ENCODE assay signal across 10 mouse cellular contexts in genomic region chr11:51800634-51801325, GRCm38 (mm10). TPM values are rescaled to one million over a fixed set of nuclear protein-coding genes. Genes with fewer than 3 reads are reported as not detected.
A peak's percentile ranks its signal among the peaks of the same experiment; 100 is the strongest.
DNase-seq lines count a peak whose midpoint lies in the region; ATAC-seq and TF ChIP-seq lines count a peak whose summit lies in the region.
"Had no signal": no experiment of that assay in that cellular context is flagged by ENCODE, and none has a peak within 500 bp of the region (broad histone marks: within the 10 kb centered on the region; RNA-seq: fewer than 3 reads in every experiment).

No protein-coding gene starts in this region.

- H3K4me2 ChIP-seq in kidney, embryonic 16.5 days (replicated peaks; ENCODE audit: low read depth, low read length) = no peak overlapping the region
- H3K4me2 ChIP-seq: stomach, embryonic 15.5 days had no signal

- H3K27ac ChIP-seq in ES-E14 (ENCODE audit: insufficient read depth, low read depth, low read length, poor library complexity, severe bottlenecking) = no peak overlapping the region
- peak overlapping the region; percentile 82 for H3K27ac ChIP-seq in heart, embryonic 10.5 days
- no peak overlapping the region for H3K27ac ChIP-seq in kidney, embryonic 16.5 days (ENCODE audit: low read length)
- H3K27ac ChIP-seq: stomach, embryonic 15.5 days had no signal

- no peaks in the 10 kb centered on the region for H3K9me3 ChIP-seq in ES-E14 (ENCODE audit: control insufficient read depth, insufficient read depth, low read depth, low read length)
- no peaks in the 10 kb centered on the region for H3K9me3 ChIP-seq in heart, embryonic 10.5 days
- H3K9me3 ChIP-seq in kidney, embryonic 16.5 days (ENCODE audit: low read length) = no peaks in the 10 kb centered on the region
- H3K9me3 ChIP-seq: stomach, embryonic 15.5 days had no signal

- intact Hi-C loops in heart, postnatal 25 days (cut with DNase I) = no loop called here

- peak; percentile 96 for DNase-seq in heart, adult 11 months
- no peak for DNase-seq in heart, postnatal 25 days (ENCODE audit: low spot score)
- no peak for DNase-seq in ES-E14 (ENCODE audit: low read depth, low spot score)
- DNase-seq in heart, embryonic 10.5 days (ENCODE audit: low spot score) = no peak
- peak; percentile 64 for DNase-seq in lung, postnatal 36 days
- DNase-seq in adrenal gland, adult (ENCODE audit: inconsistent age in 2 of 2, low spot score in 1 of 2) = no peak
- DNase-seq in spleen, postnatal 14 days (ENCODE audit: low spot score in 2 of 2) = no peak

- no peaks in the 10 kb centered on the region for H3K27me3 ChIP-seq in heart, embryonic 10.5 days (ENCODE audit: insufficient read depth, poor library complexity, severe bottlenecking)
- H3K27me3 ChIP-seq in kidney, embryonic 16.5 days (ENCODE audit: insufficient read depth, low read length) = no peaks in the 10 kb centered on the region
- H3K27me3 ChIP-seq: stomach, embryonic 15.5 days had no signal

- WGBS in heart, embryonic 10.5 days = 25% methylated on average over 8 of the region's 8 CpGs
- 28% methylated on average over 7 of the region's 8 CpGs for WGBS in kidney, embryonic 16.5 days

- peaks cover 0 to 2% of the 10 kb centered on the region in 2 experiments; a peak in 1 of 4 replicates for H3K4me1 ChIP-seq in ES-E14 (ENCODE audit: control insufficient read depth in 2 of 2, insufficient read depth in 2 of 2, low read length in 2 of 2, poor library complexity in 1 of 2)
- H3K4me1 ChIP-seq in heart, embryonic 10.5 days = peaks cover 18% of the 10 kb centered on the region
- peaks cover 4% of the 10 kb centered on the region for H3K4me1 ChIP-seq in kidney, embryonic 16.5 days (ENCODE audit: insufficient read depth, low read length)
- H3K4me1 ChIP-seq: stomach, embryonic 15.5 days had no signal

- in situ Hi-C loops in ES-E14 (cut with MboI; ENCODE audit: low sequenced_read_pairs in 2 of 2, unreplicated experiment in 2 of 2) = no loop called here

- ATAC-seq in kidney, embryonic 16.5 days (ENCODE audit: low FRiP score, low TSS enrichment) = no peak
- ATAC-seq: midbrain, embryonic 16.5 days had no signal

- H3K36me3 ChIP-seq in ES-E14 (ENCODE audit: control insufficient read depth, insufficient read depth, low read length, poor library complexity, severe bottlenecking) = no peaks in the 10 kb centered on the region
- no peaks in the 10 kb centered on the region for H3K36me3 ChIP-seq in heart, embryonic 10.5 days
- no peaks in the 10 kb centered on the region for H3K36me3 ChIP-seq in kidney, embryonic 16.5 days (ENCODE audit: insufficient read depth, low read length)
- H3K36me3 ChIP-seq: stomach, embryonic 15.5 days had no signal

- H3K4me3 ChIP-seq in ES-E14 (ENCODE audit: insufficient read depth in 1 of 2, low read depth in 1 of 2, low read length in 2 of 2, poor library complexity in 1 of 2, severe bottlenecking in 1 of 2) = no peak overlapping the region
- peak overlapping the region; percentile 40 for H3K4me3 ChIP-seq in heart, embryonic 10.5 days
- H3K4me3 ChIP-seq in kidney, embryonic 16.5 days (ENCODE audit: low read length) = no peak overlapping the region
- H3K4me3 ChIP-seq: stomach, embryonic 15.5 days had no signal

- H3K9ac ChIP-seq in ES-E14 (ENCODE audit: insufficient read depth, low read depth, low read length, poor library complexity, severe bottlenecking) = no peak overlapping the region; the same call in 1 of the 2 replicates
- H3K9ac ChIP-seq in kidney, embryonic 16.5 days (replicated peaks; ENCODE audit: low read length) = no peak overlapping the region
- H3K9ac ChIP-seq: stomach, embryonic 15.5 days had no signal

TF ChIP-seq in ES-E14, 5 proteins besides CTCF, POLR2A, EP300 and RAD21:
- TF ChIP-seq ZNF384 (IDR thresholded peaks at IDR 0.05; ENCODE audit: low read depth, low read length) = peak; percentile 45; the same call in 1 of the 2 replicates
- no peak for TF ChIP-seq CHD2 (IDR thresholded peaks at IDR 0.05; ENCODE audit: low read depth, low read length)
- no peak for TF ChIP-seq MAFK (IDR thresholded peaks at IDR 0.05; ENCODE audit: insufficient read depth, low read depth, low read length)
- no peak for TF ChIP-seq HCFC1 (IDR thresholded peaks at IDR 0.05; ENCODE audit: borderline replicate concordance, insufficient read depth, low read length)
TF ChIP-seq in ES-E14: peak in this region for 1.

RNA-seq across cellular contexts. Expression of gene Sar1b, which starts 37.3 kb away (rescaled TPM):
- 100 to 1,000 TPM; 128 to 129 TPM for total RNA-seq in heart, postnatal 25 days (2021)
- 86.0 and 86.1 TPM in 2 replicates for total RNA-seq in ES-E14 (2012; rRNA removed)
- polyA plus RNA-seq in heart, embryonic 10.5 days (2016; fragmentation: Nextera tagmentation; extraction: Ambion mirVana) = 125 and 134 TPM in 2 replicates
- 109 and 113 TPM in 2 replicates for polyA plus RNA-seq in kidney, embryonic 16.5 days (2015; fragmentation: Nextera tagmentation; extraction: Ambion mirVana)

RNA-seq across cellular contexts. Expression of gene Sec24a, which starts 37.3 kb away (rescaled TPM):
- total RNA-seq in heart, postnatal 25 days (2021) = 10 to 100 TPM; 16.3 to 16.7 TPM
- total RNA-seq in ES-E14 (2012; rRNA removed) = 9.3 and 10.9 TPM in 2 replicates
- polyA plus RNA-seq in heart, embryonic 10.5 days (2016; fragmentation: Nextera tagmentation; extraction: Ambion mirVana) = 14.3 and 15.0 TPM in 2 replicates
- 11.7 and 15.7 TPM in 2 replicates for polyA plus RNA-seq in kidney, embryonic 16.5 days (2015; fragmentation: Nextera tagmentation; extraction: Ambion mirVana)

RNA-seq across cellular contexts. Expression of gene Jade2, which starts 56.7 kb away (rescaled TPM):
- total RNA-seq in heart, postnatal 25 days (2021) = 1 to 10 TPM; 6.5 to 8.8 TPM
- 11.5 and 11.8 TPM in 2 replicates for total RNA-seq in ES-E14 (2012; rRNA removed)
- 0.73 and 0.82 TPM in 2 replicates for polyA plus RNA-seq in heart, embryonic 10.5 days (2016; fragmentation: Nextera tagmentation; extraction: Ambion mirVana)
- polyA plus RNA-seq in kidney, embryonic 16.5 days (2015; fragmentation: Nextera tagmentation; extraction: Ambion mirVana) = 0.87 and 1.1 TPM in 2 replicates

Comparison
In these comparisons a context has a peak if more than half of its experiments do, and no peak if none do; other contexts are left out.
1. DNase-seq: peak in heart, adult 11 months (single experiment) and lung, postnatal 36 days (single experiment); none in heart, postnatal 25 days (single experiment), ES-E14 (single experiment), heart, embryonic 10.5 days (single experiment), adrenal gland, adult (0 of 2) and spleen, postnatal 14 days (0 of 2).